Mouse (Mus musculus): Measurements from ENCODE around the gene Ptma. TPM values are rescaled to one million over a fixed set of nuclear protein-coding genes. Genes with fewer than 3 reads are reported as not detected.

Gene Ptma
- total and polyA plus RNA-seq, 2 experiments from 2014 or later, result 399 to 597 TPM

DNA sequence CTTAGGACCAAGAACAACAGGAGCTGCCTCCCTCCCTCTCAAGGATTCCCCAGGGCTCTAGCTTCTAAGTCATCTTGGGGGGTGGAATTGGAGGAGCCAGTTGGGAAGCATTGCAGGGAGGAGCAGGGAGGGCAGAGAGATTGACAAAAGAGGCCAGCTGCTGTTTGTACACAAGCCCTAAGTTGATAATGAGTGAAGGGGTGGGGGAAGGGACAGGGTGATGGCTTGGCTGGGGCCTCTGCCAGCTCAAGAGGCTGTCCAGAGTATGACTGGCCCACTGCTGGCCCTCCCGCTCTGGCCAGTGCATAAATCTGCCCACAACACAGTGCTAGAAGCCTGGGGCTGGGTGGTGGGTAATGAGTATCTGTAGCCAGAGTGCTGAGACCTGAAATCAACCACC, 21.1 kb upstream of the Ptma start:
- peak overlapping the region; percentile 96 for H3K27ac ChIP-seq (ENCODE audit: low read depth)
- DNase-seq (ENCODE audit: low spot score) (no peak), ATAC-seq (ENCODE audit: insufficient read depth, low read depth) (no peak)
- H3K36me3 ChIP-seq (replicated peaks; ENCODE audit: control insufficient read depth, insufficient read depth, low read length), result no peaks in the 10 kb centered on the region
- peaks cover 20% of the 10 kb centered on the region for H3K4me1 ChIP-seq (ENCODE audit: control insufficient read depth, insufficient read depth)
- TF ChIP-seq EP300 (IDR thresholded peaks at IDR 0.05; ENCODE audit: low read depth), result no peak
- no peak for TF ChIP-seq CTCF (IDR thresholded peaks at IDR 0.05; ENCODE audit: low read depth)
- no peaks in the 10 kb centered on the region for H3K9me3 ChIP-seq (replicated peaks; ENCODE audit: control insufficient read depth, low read length)
- H3K27me3 ChIP-seq (ENCODE audit: control insufficient read depth, insufficient read depth, low read length), result no peaks in the 10 kb centered on the region
- H3K4me3 ChIP-seq (ENCODE audit: low read depth, low read length), result no peak overlapping the region
- 17% methylated on average over 1 of the region's 1 CpGs for WGBS
- peak overlapping the region; percentile 21; the same call in 1 of the 2 replicates for H3K9ac ChIP-seq (replicated peaks; ENCODE audit: low read depth, low read length)
- H3K4me2 ChIP-seq (ENCODE audit: low read depth, low read length), result peak overlapping the region; percentile 61; the same call in 1 of the 2 replicates

DNA sequence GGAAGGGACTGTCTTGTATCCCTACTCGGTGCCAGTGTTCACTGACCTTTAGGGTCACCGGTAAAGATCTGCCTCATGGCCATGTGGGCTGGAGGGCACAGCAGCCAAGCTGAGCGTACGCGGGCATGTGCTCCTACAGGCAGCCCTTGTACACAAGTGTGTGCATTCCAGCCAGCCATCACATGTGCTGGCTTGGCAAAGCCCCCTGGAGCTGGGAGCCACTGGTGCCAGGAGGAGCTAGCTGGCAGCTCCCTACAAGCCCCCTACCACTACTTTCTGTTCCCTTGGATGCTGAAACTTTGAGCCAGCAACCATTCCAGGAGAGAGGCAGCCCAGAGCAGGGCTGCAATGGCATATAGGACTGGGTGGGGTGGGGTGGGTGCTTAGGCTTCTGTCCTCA, 20.1 kb upstream of the Ptma start:
- no peak overlapping the region for H3K4me2 ChIP-seq (ENCODE audit: low read depth, low read length)
- 78% methylated on average over 5 of the region's 5 CpGs for WGBS
- no peak overlapping the region for H3K4me3 ChIP-seq (ENCODE audit: low read depth, low read length)
- H3K9ac ChIP-seq (replicated peaks; ENCODE audit: low read depth, low read length), result no peak overlapping the region
- TF ChIP-seq EP300 (IDR thresholded peaks at IDR 0.05; ENCODE audit: low read depth) (no peak), CTCF (IDR thresholded peaks at IDR 0.05; ENCODE audit: low read depth) (no peak)
- DNase-seq (ENCODE audit: low spot score) (no peak), ATAC-seq (ENCODE audit: insufficient read depth, low read depth) (no peak)
- no peaks in the 10 kb centered on the region for H3K9me3 ChIP-seq (replicated peaks; ENCODE audit: control insufficient read depth, low read length)
- 0 out of 2 replicates have a peak overlapping the region, but pooled peaks have one; percentile 32 for H3K27ac ChIP-seq (ENCODE audit: low read depth)
- H3K27me3 ChIP-seq (ENCODE audit: control insufficient read depth, insufficient read depth, low read length), result no peaks in the 10 kb centered on the region
- no peaks in the 10 kb centered on the region for H3K36me3 ChIP-seq (replicated peaks; ENCODE audit: control insufficient read depth, insufficient read depth, low read length)
- H3K4me1 ChIP-seq (ENCODE audit: control insufficient read depth, insufficient read depth), result peaks cover 25% of the 10 kb centered on the region

DNA sequence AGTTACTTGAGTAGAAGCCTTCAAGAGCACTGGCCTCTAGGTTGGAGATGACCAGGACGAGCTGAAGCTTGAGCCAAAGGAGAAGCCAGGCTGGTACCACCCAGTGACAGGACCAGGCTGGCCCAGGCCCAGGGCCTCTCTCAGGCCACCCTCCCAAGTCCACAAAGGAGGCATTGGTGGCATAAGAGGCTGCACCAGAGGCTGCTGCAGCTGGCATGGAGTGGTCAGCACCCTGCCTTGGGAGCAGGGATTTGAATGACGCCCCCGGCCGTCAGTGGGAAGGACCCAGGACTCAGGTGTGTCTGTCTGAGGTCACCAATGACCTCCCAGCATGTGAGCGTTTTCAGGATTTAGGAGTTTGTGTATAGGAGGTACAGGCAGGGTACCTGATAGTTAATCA, 18.7 kb upstream of the Ptma start:
- TF ChIP-seq CTCF (IDR thresholded peaks at IDR 0.05; ENCODE audit: low read depth) (no peak), EP300 (IDR thresholded peaks at IDR 0.05; ENCODE audit: low read depth) (no peak)
- peaks cover 25% of the 10 kb centered on the region for H3K4me1 ChIP-seq (ENCODE audit: control insufficient read depth, insufficient read depth)
- ATAC-seq (ENCODE audit: insufficient read depth, low read depth), result no peak

DNA sequence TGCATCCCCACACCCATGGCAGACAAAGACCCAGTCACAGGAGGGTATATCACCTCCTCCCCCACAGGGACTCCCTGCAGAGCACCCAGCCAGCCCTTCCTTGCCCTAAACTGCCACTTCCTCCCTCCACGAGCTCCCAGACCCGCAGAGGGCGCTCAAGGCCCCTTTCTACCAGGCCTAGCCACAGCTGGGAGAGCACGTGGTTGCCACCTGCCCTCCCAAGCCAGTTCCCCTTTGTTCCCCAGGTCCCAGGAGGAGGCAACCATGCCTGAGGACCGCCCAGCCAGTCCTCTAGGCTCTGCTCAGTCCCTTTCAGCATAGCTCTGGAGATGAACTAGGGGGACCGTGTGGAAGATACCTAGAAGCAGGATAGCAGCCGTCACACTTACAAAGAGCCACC, 17.1 kb upstream of the Ptma start:
- no peak overlapping the region for H3K4me3 ChIP-seq (ENCODE audit: low read depth, low read length)
- H3K4me1 ChIP-seq (ENCODE audit: control insufficient read depth, insufficient read depth), result peaks cover 25% of the 10 kb centered on the region
- WGBS, result 16% methylated on average over 7 of the region's 7 CpGs
- no peaks in the 10 kb centered on the region for H3K27me3 ChIP-seq (ENCODE audit: control insufficient read depth, insufficient read depth, low read length)
- H3K27ac ChIP-seq (ENCODE audit: low read depth), result no peak overlapping the region
- H3K9ac ChIP-seq (replicated peaks; ENCODE audit: low read depth, low read length), result no peak overlapping the region
- ATAC-seq (ENCODE audit: insufficient read depth, low read depth) (peak; percentile 62), DNase-seq (ENCODE audit: low spot score) (peak; percentile 71)
- H3K36me3 ChIP-seq (replicated peaks; ENCODE audit: control insufficient read depth, insufficient read depth, low read length), result no peaks in the 10 kb centered on the region
- H3K9me3 ChIP-seq (replicated peaks; ENCODE audit: control insufficient read depth, low read length), result no peaks in the 10 kb centered on the region
- H3K4me2 ChIP-seq (ENCODE audit: low read depth, low read length), result no peak overlapping the region
- TF ChIP-seq CTCF (IDR thresholded peaks at IDR 0.05; ENCODE audit: low read depth), result peak; percentile 83
- peak; percentile 41; the same call in 1 of the 2 replicates for TF ChIP-seq EP300 (IDR thresholded peaks at IDR 0.05; ENCODE audit: low read depth)

More for the DNA sequence above, 18.7 kb upstream of the Ptma start:
- no peak overlapping the region for H3K9ac ChIP-seq (replicated peaks; ENCODE audit: low read depth, low read length)
- DNase-seq (ENCODE audit: low spot score), result no peak
- no peak overlapping the region for H3K4me3 ChIP-seq (ENCODE audit: low read depth, low read length)
- no peak overlapping the region for H3K4me2 ChIP-seq (ENCODE audit: low read depth, low read length)
- no peaks in the 10 kb centered on the region for H3K27me3 ChIP-seq (ENCODE audit: control insufficient read depth, insufficient read depth, low read length)
- no peak overlapping the region for H3K27ac ChIP-seq (ENCODE audit: low read depth)
- 94% methylated on average over 5 of the region's 5 CpGs for WGBS
- no peaks in the 10 kb centered on the region for H3K9me3 ChIP-seq (replicated peaks; ENCODE audit: control insufficient read depth, low read length)
- no peaks in the 10 kb centered on the region for H3K36me3 ChIP-seq (replicated peaks; ENCODE audit: control insufficient read depth, insufficient read depth, low read length)

DNA sequence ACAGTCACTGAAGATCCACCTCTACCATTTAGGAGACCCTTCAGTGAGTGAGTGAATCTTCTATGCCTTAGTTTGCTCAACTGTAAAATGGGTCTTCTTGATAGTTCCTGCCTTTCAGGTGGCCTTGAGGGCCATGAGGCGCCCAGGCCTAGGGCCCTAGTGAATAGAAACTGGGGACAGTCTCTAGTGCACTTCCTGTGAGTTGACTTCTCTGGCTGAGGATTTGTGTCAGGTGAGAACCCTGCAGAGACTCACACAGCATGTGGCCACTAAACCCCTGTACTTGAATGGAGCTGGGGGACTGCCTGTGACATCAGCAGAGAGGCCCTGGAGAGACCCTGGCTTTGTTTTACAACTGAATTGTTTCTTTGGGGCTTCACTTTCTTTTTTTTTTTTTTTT, 16.3 kb upstream of the Ptma start:
- no peaks in the 10 kb centered on the region for H3K27me3 ChIP-seq (ENCODE audit: control insufficient read depth, insufficient read depth, low read length)
- H3K9me3 ChIP-seq (replicated peaks; ENCODE audit: control insufficient read depth, low read length), result no peaks in the 10 kb centered on the region
- no peak overlapping the region for H3K9ac ChIP-seq (replicated peaks; ENCODE audit: low read depth, low read length)
- H3K36me3 ChIP-seq (replicated peaks; ENCODE audit: control insufficient read depth, insufficient read depth, low read length), result no peaks in the 10 kb centered on the region
- H3K4me3 ChIP-seq (ENCODE audit: low read depth, low read length), result no peak overlapping the region
- H3K27ac ChIP-seq (ENCODE audit: low read depth), result no peak overlapping the region
- H3K4me2 ChIP-seq (ENCODE audit: low read depth, low read length), result no peak overlapping the region
- TF ChIP-seq CTCF (IDR thresholded peaks at IDR 0.05; ENCODE audit: low read depth), result no peak
- no peak for TF ChIP-seq EP300 (IDR thresholded peaks at IDR 0.05; ENCODE audit: low read depth)
- ATAC-seq (ENCODE audit: insufficient read depth, low read depth), result no peak
- WGBS, result 97% methylated on average over 1 of the region's 1 CpGs
- peaks cover 17% of the 10 kb centered on the region for H3K4me1 ChIP-seq (ENCODE audit: control insufficient read depth, insufficient read depth)
- DNase-seq (ENCODE audit: low spot score), result no peak
